Mouse (Mus musculus) kidney, embryonic 14.5 days (tissue): ENCODE results near the gene Edn3. TPM values are rescaled to one million over a fixed set of nuclear protein-coding genes. Genes with fewer than 3 reads are reported as not detected.
A peak's percentile ranks its signal among the peaks of the same experiment; 100 is the strongest.

ENCODE experiments used
- ATAC-seq: fragments of 200-750 bp; cut with Nextera tagmentation; 2 replicates; pipeline ENCODE4 v1.8.0; 2017; ENCODE audit warnings: moderate number of reproducible peaks, mild to moderate bottlenecking, moderate TSS enrichment, moderate library complexity; ENCODE audit not compliant: low FRiP score, low TSS enrichment
- H3K27ac ChIP-seq: fragments of 300-500 bp; sonication (generic); 2 replicates; pipeline ENCODE4 v1.5.1; 2014; ENCODE audit warnings: low read depth, mild to moderate bottlenecking, low read length, moderate library complexity, mixed read lengths
- H3K27me3 ChIP-seq: fragments of 300-500 bp; sonication (generic); 2 replicates; pipeline ENCODE4 v1.6.1; 2014; ENCODE audit warnings: mild to moderate bottlenecking, low read length; ENCODE audit not compliant: control insufficient read depth, insufficient read depth
- H3K36me3 ChIP-seq: fragments of 300-500 bp; sonication (generic); 2 replicates; pipeline ENCODE4 v1.6.1; 2014; ENCODE audit warnings: low read length, mixed read lengths; ENCODE audit not compliant: control insufficient read depth, insufficient read depth
- H3K4me1 ChIP-seq: fragments of 300-500 bp; sonication (generic); 2 replicates; pipeline ENCODE4 v1.6.1; 2014; ENCODE audit warnings: low read length, mixed read lengths; ENCODE audit not compliant: control insufficient read depth, insufficient read depth
- H3K4me2 ChIP-seq: fragments of 300-500 bp; sonication (generic); replicated peaks from 2 replicates; pipeline ENCODE4 v1.6.1; 2014; ENCODE audit warnings: low read depth, mild to moderate bottlenecking, low read length
- H3K4me3 ChIP-seq: fragments of 300-500 bp; sonication (generic); 2 replicates; pipeline ENCODE4 v1.5.1; 2014; ENCODE audit warnings: mild to moderate bottlenecking, low read length
- H3K9ac ChIP-seq: fragments of 300-500 bp; sonication (generic); 2 replicates; pipeline ENCODE4 v1.6.1; 2014; ENCODE audit warnings: low read depth, mild to moderate bottlenecking, low read length, moderate library complexity
- H3K9me3 ChIP-seq: fragments of 300-500 bp; sonication (generic); 2 replicates; pipeline ENCODE4 v1.6.1; 2016; ENCODE audit warnings: low read length; ENCODE audit not compliant: control insufficient read depth
- WGBS: fragments of 180-500 bp; shearing (Covaris S2); extraction: QIAGEN DNeasy Blood & Tissue Kit; methylation state at CpG from one replicate; pipeline ENCODE4 v1.1.7; 2014; 5-methylcytosine and 5-hydroxymethylcytosine counted together
- polyA plus RNA-seq: library from polyadenylated mRNA; unstranded; fragments of >200 nt; fragmentation: Nextera tagmentation; extraction: Ambion mirVana; gene quantifications from 2 replicates; pipeline ENCODE4 v1.2.1, GENCODE M21; 2014

The Edn3 gene
- polyA plus RNA-seq, result 4.7 and 6.3 TPM in 2 replicates

- Histone ChIP-seq H3K27ac (peak within 1 kb of the TSS; percentile 11; the same call in 1 of the 2 replicates), H3K4me2 (peak within 1 kb of the TSS; percentile 94), H3K9me3 (no peaks in the 10 kb centered on the region), H3K9ac (peak within 1 kb of the TSS; percentile 70), H3K36me3 (no peaks in the 10 kb centered on the region), H3K4me3 (peak within 1 kb of the TSS; percentile 59), H3K4me1 (peaks cover 6% of the 10 kb centered on the region; the same call in 1 of the 2 replicates), H3K27me3 (no peaks in the 10 kb centered on the region; the same call in 1 of the 2 replicates)
- WGBS, result 2% methylated on average over 48 of the region's 48 CpGs
- ATAC-seq, result peak; percentile 82
These were observed at the start of gene Edn3 for GRCm38 (mm10) chr2:174760479-174761121. Gene Edn3 (plus strand): TSS chr2:174760619.

GRCm38 (mm10) chr2:174712043-174712442, 48.4 kb upstream of the Edn3 start:
- H3K9ac ChIP-seq, result no peak overlapping the region
- H3K4me1 ChIP-seq, result no peaks in the 10 kb centered on the region
- H3K9me3 ChIP-seq, result no peaks in the 10 kb centered on the region; the same call in 1 of the 2 replicates
- 94% methylated on average over 1 of the region's 1 CpGs for WGBS
- ATAC-seq, result no peak
- H3K4me3 ChIP-seq, result no peak overlapping the region
- no peaks in the 10 kb centered on the region for H3K27me3 ChIP-seq
- H3K36me3 ChIP-seq, result no peaks in the 10 kb centered on the region
- no peak overlapping the region for H3K27ac ChIP-seq
- H3K4me2 ChIP-seq, result no peak overlapping the region

GRCm38 (mm10) chr2:174715938-174716337, 44.5 kb upstream of the Edn3 start:
- H3K27ac ChIP-seq, result no peak overlapping the region
- H3K4me3 ChIP-seq, result no peak overlapping the region
- H3K4me2 ChIP-seq, result no peak overlapping the region
- H3K27me3 ChIP-seq, result no peaks in the 10 kb centered on the region
- no peaks in the 10 kb centered on the region for H3K36me3 ChIP-seq
- no peak overlapping the region for H3K9ac ChIP-seq
- no peaks in the 10 kb centered on the region for H3K4me1 ChIP-seq
- ATAC-seq, result no peak
- no peaks in the 10 kb centered on the region; the same call in 1 of the 2 replicates for H3K9me3 ChIP-seq

- Histone ChIP-seq H3K4me3 (no peak overlapping the region), H3K27ac (no peak overlapping the region), H3K9ac (no peak overlapping the region), H3K4me2 (no peak overlapping the region), H3K27me3 (no peaks in the 10 kb centered on the region), H3K36me3 (no peaks in the 10 kb centered on the region), H3K4me1 (no peaks in the 10 kb centered on the region), H3K9me3 (no peaks in the 10 kb centered on the region; the same call in 1 of the 2 replicates)
- no peak for ATAC-seq
- WGBS, result 92% methylated on average over 4 of the region's 4 CpGs
These were observed 42.6 kb upstream of the Edn3 start for GRCm38 (mm10) chr2:174717857-174718256.

- Histone ChIP-seq H3K4me2 (no peak overlapping the region), H3K4me3 (no peak overlapping the region), H3K9me3 (no peaks in the 10 kb centered on the region), H3K27me3 (no peaks in the 10 kb centered on the region), H3K9ac (no peak overlapping the region), H3K36me3 (no peaks in the 10 kb centered on the region), H3K27ac (no peak overlapping the region), H3K4me1 (no peaks in the 10 kb centered on the region)
- WGBS, result 88% methylated on average over 10 of the region's 10 CpGs
- ATAC-seq, result no peak
These were observed 33.1 kb upstream of the Edn3 start for GRCm38 (mm10) chr2:174727114-174727823.

GRCm38 (mm10) chr2:174731939-174732338, 28.5 kb upstream of the Edn3 start:
- Histone ChIP-seq H3K36me3 (no peaks in the 10 kb centered on the region), H3K27ac (no peak overlapping the region), H3K9me3 (no peaks in the 10 kb centered on the region), H3K27me3 (no peaks in the 10 kb centered on the region), H3K9ac (no peak overlapping the region), H3K4me3 (no peak overlapping the region), H3K4me2 (no peak overlapping the region), H3K4me1 (no peaks in the 10 kb centered on the region)
- ATAC-seq, result no peak
- WGBS, result 79% methylated on average over 5 of the region's 5 CpGs

- Histone ChIP-seq H3K27me3 (no peaks in the 10 kb centered on the region), H3K27ac (no peak overlapping the region), H3K4me2 (no peak overlapping the region), H3K36me3 (no peaks in the 10 kb centered on the region), H3K4me3 (no peak overlapping the region), H3K4me1 (no peaks in the 10 kb centered on the region), H3K9me3 (no peaks in the 10 kb centered on the region), H3K9ac (no peak overlapping the region)
- ATAC-seq, result no peak
- WGBS, result 93% methylated on average over 1 of the region's 1 CpGs
These were observed 25.1 kb upstream of the Edn3 start for GRCm38 (mm10) chr2:174735270-174735669.

- Histone ChIP-seq H3K9me3 (no peaks in the 10 kb centered on the region), H3K27me3 (no peaks in the 10 kb centered on the region), H3K36me3 (no peaks in the 10 kb centered on the region), H3K4me1 (no peaks in the 10 kb centered on the region), H3K9ac (no peak overlapping the region), H3K4me3 (no peak overlapping the region), H3K27ac (no peak overlapping the region), H3K4me2 (no peak overlapping the region)
- ATAC-seq, result no peak
- WGBS, result 90% methylated on average over 1 of the region's 1 CpGs
These were observed 13.2 kb upstream of the Edn3 start for GRCm38 (mm10) chr2:174747182-174747581.

GRCm38 (mm10) chr2:174748381-174748780, 12.0 kb upstream of the Edn3 start:
- 77% methylated on average over 8 of the region's 8 CpGs for WGBS
- Histone ChIP-seq H3K4me2 (no peak overlapping the region), H3K27me3 (no peaks in the 10 kb centered on the region), H3K36me3 (no peaks in the 10 kb centered on the region), H3K27ac (no peak overlapping the region), H3K9me3 (no peaks in the 10 kb centered on the region), H3K9ac (no peak overlapping the region), H3K4me3 (no peak overlapping the region), H3K4me1 (no peaks in the 10 kb centered on the region)
- ATAC-seq, result no peak
